Mouse (Mus musculus): ENCODE measurements at regions not wholly inside any gene's neighbourhood (a gene's known extent, or its start where the extent isn't known, plus 50 kb on each side); places are given as distances from the start of the nearest gene placed in this dataset.

DNA sequence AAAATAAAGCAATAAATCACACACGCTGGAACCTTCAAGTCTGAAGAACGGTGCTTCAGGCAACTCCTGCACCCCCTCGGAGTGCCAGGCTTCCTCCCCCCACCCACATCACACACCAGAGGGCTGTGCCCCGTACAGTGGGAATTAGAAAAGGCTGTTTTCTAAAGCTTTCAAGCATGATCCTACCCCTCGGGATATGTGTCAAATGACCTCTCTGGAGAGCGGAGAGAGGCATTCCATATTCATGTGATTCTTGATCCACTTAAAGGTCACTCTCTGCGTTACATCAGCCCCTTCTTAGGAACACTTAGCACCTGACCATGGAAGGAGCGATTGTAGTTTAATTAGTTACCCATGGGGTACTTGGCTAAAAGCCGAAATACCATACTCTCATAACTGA lies 119.1 kb upstream of the Slc24a5 start:
- no peak for DNase-seq (ENCODE audit: low read depth, low spot score)

DNA sequence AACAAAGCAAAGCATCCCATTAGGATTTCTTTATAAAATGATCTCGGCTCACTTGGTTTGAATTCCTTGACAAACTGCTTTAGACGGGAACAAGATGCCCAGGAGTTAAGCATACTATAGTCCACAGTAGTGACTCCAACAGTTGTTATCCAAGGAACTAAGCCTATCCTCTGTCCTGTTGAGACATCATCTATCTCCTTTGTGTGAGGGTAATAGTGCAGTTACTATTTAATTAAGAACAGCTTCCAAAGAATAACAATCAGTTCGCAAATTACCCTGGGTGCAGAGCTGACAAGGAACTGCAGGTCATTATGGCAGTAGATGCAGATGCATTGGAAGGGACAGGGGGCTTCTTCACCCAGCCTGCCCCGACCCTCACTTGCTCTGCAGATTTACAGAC lies 115.7 kb upstream of the Slc24a5 start:
- peak; percentile 12 for DNase-seq (ENCODE audit: low read depth, low spot score)

DNA sequence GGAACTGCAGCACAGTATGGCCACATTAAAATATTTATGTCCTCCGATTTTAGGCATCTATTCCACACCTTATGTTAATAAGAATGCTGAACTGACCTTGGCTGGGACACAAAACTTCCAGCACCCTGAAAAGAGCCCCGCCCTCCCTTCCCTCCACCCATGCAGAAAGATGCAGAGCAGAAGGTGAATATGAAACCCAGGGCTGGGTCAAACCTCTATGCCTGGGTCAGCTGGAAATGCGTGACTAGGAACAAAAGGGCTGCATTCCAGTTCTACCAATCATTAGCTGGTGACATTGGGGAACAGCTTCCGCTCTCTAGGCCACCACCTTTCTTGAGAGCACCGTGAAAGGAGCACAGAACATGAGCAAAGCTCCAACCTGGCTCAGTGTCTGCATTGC lies 114.9 kb upstream of the Slc24a5 start:
- DNase-seq (ENCODE audit: low read depth, low spot score): peak; percentile 65

DNA sequence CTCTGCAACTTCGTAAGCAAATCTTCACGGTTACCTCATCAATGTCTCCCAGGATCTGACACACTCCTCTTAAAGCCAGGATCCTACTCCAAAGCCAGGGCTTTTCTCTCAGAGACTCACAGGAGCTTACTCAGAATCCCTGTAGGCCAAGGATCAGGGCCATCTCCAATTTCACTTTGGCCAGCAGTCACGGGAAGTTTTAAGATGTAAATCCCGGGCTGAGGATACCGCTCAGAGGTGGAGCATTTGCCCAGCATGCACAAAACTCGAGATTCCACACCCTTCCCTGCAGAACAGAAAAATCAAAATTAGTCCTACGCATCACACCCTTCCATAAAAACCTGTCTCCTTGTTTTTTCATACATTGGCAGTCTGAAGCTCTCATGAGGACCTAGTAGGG lies 112.1 kb upstream of the Slc24a5 start:
- DNase-seq (ENCODE audit: low read depth, low spot score): peak; percentile 24

DNA sequence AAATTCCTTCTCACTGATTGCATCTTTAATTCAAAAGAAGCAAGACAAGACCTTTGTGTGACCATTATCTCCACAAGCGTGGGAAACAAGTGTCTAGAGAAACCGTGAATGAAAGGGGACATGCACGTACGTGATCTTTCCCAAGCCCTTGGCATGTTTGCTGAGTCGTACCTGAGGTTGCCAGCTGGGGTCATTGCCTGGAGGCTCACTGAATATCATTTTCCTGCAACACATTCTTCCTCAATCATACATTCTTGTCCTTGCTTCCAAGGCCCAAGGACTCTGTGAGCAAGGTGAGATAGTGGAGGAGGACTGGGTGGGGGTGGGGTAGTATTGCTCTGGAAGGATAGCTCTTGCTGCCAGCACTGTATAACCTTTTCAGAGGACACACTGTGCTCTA lies 108.5 kb upstream of the Slc24a5 start:
- DNase-seq (ENCODE audit: low read depth, low spot score): no peak

DNA sequence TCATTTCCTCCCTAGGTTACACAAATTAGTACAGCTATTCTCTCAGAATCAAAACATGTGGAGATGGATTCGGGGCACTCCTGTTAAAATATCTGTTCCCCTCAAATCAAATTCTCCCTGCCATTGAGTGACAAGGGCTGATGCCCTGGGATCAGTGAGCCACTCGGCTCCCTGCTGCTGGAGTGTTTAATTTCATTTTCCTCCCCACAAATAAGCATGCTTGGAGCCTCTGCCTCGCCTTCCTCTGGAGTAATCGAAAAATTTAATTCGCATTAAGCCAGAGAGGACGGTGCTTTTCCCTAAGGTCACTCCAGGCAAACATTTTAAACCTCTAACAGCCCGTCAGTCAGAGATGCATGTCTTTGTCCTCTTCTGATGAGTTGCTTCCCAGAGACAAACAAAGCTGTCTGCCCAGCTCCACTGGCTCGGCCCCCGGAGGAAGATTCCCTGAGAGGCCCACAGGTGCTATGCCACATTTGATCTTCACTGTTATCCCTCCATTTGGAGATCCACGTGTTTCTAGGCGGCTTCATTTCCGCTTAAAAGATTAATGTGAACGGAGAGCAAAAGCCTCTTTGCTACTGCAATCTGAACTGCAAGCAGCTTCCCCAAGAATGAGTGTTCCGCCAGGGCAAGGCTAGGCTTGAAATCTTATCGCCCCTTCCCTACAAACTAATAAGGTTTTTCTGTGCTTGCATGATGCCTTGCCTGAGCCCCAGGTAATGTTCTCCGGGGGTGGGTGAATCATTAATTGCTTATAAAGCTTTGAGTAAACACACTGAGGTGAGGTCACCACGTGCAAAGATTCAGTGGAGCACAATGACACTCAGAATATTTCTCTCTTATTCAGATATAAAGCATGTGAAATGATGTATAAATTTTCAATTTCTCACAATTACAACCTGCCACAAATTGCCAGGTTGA lies 95.8 kb upstream of the Slc24a5 start:
- no peak for DNase-seq (ENCODE audit: low read depth, low spot score)

DNA sequence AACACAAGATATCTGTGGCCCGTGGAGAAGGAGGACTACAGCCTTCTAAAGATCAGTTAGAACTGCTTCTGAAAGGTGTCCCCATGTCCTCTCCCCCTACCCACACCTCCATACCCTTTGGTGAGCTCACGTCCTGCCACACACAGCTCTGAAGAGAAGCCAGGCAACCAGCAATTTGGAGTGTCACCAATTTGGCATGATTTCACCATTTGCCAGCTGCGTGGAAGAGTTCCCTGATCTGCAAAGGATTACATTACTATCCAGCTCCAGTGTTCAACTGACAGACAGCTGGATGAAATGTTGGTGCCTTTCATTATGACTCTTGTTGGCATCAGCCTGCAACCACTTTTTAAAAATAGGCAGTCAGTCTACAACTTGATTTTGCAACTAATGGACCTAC lies 92.8 kb upstream of the Slc24a5 start:
- no peak for DNase-seq (ENCODE audit: low read depth, low spot score)

DNA sequence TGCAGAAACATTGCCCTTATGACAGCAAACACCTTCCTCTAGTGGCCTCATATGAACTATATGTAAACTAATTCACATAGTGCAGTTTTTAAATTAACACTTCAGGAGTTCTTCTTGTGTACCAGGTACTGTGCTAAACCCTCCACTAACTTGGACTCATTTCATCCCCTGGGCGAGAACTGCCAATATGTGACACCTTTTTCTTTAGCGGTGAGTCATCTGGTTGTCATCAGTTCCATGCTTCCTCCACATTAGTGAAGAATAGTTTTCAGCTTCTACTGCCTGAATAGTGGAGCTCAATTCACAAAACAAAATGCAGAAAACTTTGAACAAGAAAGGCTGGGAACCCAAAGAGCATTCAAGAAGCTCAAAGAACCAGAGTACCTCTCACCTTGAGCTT lies 76.9 kb upstream of the Slc24a5 start:
- no peak for DNase-seq (ENCODE audit: low read depth, low spot score)

DNA sequence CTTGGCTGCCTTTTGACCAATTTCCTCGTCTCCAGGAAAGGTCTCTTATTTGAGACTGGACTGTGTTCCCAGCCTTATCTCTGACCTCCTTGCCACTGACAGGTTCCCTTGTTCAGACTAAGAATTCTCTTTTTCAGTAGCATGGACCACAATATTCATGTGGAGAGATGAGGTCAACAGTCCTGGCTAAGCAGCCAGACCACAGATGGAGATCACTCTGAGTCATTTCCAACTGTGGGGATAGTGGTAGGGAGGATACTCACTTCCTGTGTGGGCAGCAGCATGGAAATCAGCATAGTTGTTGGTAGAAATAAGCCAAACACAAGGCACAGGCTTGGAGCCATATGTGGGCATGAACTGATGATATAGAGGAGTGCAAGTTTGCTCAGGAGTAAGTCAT lies 52.9 kb upstream of the Slc24a5 start:
- no peak for DNase-seq (ENCODE audit: low read depth, low spot score)

DNA sequence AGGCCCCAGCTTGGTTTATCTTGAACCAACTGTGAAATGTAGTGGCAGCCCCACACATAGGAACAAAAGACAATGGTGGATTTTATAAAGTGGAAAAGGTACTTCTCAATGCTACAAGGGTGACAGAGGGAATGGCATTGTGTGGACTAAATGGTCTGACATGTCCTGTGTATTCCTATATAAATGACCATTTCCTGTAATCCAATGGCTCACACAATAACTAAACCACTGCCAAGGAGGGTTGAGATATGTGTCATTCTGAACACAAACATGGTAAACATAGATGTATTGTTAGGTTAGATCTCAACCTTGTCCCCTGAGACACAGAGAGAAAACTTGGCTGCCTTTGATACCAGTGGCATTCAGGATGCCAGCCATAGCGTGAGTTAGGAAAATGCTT lies 51.0 kb upstream of the Slc24a5 start:
- no peak for DNase-seq (ENCODE audit: low read depth, low spot score)
